Mouse (Mus musculus) kidney, adult 9 months (tissue): ENCODE data around the gene Ephb1.

Experiments
- DNase-seq: peaks from one replicate; pipeline ENCODE4 v3.0.0; 2022

Ephb1 gene

DNA sequence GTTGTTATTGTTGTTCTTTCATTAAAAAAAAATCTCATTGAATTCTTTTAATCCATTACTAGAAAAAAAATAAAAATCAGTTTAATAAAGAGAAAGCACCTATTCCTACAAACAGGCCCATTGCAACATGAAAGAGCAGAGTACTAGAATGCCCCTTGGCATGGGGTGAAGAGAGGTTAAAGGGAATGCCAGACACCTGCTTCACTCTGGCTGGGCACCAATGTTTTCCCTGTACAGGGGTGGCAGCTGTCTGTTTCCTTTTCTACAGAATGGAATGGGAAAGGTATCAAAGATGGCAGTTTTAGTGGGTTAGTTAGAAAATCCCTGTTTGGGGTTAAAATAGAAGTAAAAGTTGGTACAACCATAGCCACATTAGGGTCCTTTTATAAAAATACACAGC lies 224.0 kb downstream of the Ephb1 start:
- no peak for DNase-seq

DNA sequence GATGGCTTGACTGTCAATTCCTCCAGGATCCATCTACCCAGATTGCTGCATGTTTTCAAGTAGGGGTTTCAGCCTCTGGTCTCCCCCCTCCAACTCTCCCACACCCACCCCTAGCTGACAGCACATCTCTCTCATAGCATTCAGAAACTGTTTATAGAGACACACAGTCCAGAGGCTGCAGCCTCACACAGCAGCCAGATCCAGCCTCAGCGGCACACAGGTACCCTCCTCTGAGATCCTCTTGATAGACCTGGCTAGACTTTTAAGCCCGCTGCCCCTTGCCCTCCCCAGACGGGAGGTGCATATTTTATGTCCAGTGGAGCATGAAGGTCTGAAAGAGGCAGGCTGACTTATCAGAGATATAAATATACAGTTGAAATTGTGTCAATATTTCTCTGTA lies 228.0 kb downstream of the Ephb1 start:
- DNase-seq, result peak; percentile 18

- DNase-seq, result no peak
These were observed 231.5 kb downstream of the Ephb1 start for GRCm38 (mm10) chr9:102122880-102123453.

GRCm38 (mm10) chr9:102119422-102119821 lies 235.1 kb downstream of the Ephb1 start:
- DNase-seq, result no peak

- DNase-seq, result no peak
These were observed 239.2 kb downstream of the Ephb1 start for GRCm38 (mm10) chr9:102115326-102115725.

- no peak for DNase-seq
These were observed 243.0 kb downstream of the Ephb1 start for GRCm38 (mm10) chr9:102111471-102111870.

DNA sequence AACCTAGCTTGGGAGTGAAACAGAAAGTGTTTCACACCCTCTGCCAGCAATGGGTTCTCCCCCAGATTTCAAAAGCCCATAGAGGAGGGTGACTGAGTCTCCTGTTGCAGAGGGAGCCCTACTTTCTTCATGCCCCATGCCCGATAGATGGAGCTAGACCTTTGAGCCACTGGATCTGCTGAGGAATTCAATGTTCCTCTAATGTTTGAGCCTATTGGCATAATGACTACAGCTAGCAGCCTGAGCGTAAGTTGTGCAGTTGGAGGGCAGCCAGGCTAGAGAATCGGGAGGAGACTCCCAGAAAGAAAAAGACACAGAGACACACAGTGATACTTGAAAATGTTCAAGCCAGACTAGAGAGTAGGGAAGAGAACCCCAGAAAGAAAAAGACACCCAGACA lies 246.5 kb downstream of the Ephb1 start:
- no peak for DNase-seq

DNA sequence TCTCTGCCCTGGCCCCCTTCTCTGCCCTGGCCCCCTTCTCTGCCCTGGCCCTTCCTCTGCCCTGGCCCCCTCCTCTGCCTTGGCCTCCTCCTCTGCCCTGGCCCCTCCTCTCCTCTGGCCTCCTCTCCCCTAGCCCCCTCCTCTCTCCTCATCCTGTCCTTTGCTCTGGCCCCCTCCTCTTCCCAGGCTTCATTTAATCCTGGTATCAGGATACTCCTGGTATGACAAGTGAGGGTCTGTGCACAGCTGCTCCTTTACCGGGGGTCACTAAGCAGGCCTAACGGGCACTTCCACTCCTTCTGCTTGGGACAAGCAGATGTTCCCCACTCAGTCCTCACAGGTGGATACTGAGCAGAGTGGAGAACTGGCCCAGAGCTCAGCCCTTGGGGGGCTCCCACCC lies 247.3 kb downstream of the Ephb1 start:
- DNase-seq, result no peak

GRCm38 (mm10) chr9:102096825-102097224 lies 257.7 kb downstream of the Ephb1 start:
- no peak for DNase-seq

- no peak for DNase-seq
These were observed 265.9 kb downstream of the Ephb1 start for GRCm38 (mm10) chr9:102088598-102088997.

DNA sequence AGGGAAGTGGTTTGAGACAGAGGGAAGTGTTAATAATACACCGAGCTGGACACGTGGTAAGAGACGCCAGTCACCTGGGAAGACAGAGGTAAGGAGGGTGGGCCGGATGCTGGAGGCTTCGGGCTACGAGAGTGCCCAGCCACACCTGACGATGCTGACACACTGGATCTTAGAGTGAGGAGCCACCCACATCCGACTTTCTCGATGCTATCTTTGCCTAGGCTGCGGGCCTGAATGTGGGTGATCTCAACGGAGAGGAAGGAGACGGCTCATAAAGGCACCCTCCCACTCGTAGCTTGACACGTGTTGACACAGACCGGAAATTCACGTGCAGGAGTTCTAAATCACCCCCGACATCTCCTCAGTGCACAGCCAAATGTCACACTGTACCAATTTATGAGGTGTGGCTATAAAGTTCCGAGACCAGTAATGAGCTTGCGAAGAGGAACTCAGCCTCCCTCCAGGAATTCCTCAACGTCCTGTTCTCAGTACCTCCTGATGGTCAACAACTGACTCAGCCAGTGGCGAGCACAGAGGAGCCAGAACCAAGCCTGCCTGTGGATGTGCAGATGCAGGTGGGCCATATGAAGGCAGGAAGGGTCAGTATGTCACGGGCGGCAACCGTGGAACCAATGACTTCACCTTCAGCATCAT lies 268.3 kb downstream of the Ephb1 start:
- peak; percentile 18 for DNase-seq

DNA sequence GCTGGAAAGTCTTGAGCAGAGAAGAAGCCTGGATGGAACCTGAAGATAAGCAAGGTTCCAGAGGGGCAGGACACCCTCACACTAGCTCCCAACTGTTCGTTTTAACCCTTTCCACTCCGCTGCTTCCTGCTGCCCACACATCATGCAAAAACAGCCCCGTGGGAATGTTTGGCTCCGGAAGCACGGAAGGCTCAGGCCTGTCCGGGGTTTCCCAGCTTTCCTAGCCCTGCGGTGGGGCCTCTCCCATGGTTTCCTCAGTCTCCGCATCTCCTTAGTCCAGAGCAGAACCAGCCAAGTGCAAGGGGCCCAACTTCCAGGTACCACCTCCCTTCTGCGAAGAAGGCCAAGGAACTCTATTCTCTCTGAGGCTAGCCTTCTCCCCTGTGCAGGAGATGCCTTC lies 269.0 kb downstream of the Ephb1 start:
- no peak for DNase-seq

- no peak for DNase-seq
These were observed 273.6 kb downstream of the Ephb1 start for GRCm38 (mm10) chr9:102080934-102081333.

DNA sequence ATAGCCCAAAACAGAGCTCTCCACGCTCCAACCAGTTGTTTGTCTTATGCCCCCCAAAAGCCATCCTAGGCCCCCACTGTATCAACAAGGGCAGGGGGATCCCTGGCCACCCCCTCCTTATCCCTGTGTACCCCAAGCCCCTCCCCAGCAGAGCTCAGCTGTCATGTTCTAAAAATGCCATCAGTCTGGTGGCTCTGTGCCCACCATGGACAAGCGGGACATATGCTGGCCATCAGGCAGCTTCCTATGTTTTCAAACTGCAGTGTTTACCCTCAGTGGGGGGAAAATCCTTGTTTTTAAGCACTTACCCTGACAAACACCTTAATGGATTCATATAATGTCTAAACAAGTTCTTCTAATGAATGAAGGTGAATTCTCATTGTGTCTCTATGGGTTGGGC lies 275.3 kb downstream of the Ephb1 start:
- DNase-seq, result no peak

GRCm38 (mm10) chr9:102078238-102078637 lies 276.3 kb downstream of the Ephb1 start:
- DNase-seq, result no peak

GRCm38 (mm10) chr9:102075539-102075938 lies 279.0 kb downstream of the Ephb1 start:
- DNase-seq, result no peak

- no peak for DNase-seq
These were observed 281.1 kb downstream of the Ephb1 start for GRCm38 (mm10) chr9:102073404-102073803.

GRCm38 (mm10) chr9:102069151-102069882 lies 285.2 kb downstream of the Ephb1 start:
- DNase-seq, result no peak

DNA sequence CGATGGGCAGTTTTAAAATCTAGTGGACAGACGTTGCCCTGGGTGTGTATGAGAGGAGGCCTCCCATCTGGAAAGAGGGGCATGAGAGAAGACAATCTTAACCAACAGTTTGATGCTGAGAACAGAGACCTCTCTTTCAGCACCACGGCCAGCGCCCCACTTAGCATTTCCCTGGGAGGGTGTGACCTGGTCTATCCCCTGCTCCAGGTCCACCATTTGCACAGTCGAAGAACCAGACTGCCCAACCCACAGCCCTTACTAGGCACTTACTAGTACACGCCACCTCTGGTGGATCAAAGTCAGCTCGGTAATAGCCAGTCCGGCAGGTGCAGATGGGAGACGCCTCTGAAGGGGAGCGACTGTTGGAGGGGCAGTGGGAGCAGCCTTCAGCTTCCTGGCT lies 287.9 kb downstream of the Ephb1 start:
- no peak for DNase-seq

GRCm38 (mm10) chr9:102045886-102046285 lies 308.6 kb downstream of the Ephb1 start:
- no peak for DNase-seq

DNA sequence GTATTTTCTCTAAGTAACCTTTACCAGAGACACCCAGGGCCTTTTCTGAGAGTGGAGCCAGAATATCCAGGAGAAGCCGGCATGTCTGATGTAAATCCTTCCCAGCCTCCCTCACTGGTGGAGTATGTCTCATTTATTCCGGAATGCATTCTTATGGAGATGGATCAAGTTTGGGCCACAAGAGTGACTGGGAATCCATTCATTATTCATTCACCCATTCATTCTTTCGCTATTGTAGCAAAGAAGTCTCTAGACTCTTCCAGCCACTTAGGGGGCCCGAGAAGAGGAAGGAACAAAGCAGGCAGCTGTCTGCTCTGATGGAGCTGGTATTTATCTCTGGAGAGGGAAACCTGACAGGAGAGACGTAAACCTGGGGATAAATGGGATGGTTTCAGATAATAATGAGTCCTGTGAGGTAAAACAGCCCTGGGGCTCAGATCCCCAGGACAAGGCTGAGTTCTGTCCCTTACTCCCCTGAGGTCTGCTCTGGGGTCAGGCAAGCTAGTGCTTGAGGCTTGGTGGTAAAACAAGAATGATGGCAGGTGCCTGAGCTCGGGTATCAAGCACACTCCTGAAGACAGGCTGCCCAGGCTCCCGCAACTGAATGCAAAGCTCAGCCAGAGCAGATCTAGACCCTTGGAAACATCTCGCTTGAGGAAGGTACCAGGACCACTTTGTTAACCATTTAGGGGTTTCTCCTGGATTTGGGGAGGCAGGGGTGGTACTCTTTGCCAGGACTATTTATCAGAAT lies 309.2 kb downstream of the Ephb1 start:
- no peak for DNase-seq

- DNase-seq, result no peak
These were observed 315.3 kb downstream of the Ephb1 start for GRCm38 (mm10) chr9:102039011-102039733.

DNA sequence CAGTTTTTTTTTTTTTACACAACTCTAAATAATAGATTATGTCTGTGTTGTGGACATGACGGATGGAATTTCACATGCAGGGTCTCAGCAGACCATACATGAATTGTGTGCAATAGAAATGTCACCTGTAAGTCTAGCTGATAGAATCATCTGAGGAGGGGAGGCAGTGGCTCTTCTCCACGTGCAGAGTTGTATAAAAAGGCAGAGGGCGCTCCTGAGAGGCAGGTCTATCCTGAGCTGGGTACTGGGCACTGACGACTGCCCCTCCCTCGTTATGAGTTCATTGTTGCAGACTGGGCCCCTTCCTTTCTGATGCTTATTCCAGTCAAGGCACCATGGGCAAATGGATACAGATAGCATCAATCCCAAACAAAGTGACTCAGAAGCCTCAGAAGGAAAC lies 318.4 kb downstream of the Ephb1 start:
- DNase-seq, result no peak
